Comparison of ENCODE assay signal across 10 mouse cellular contexts in genomic region chr8:117097564-117098191, GRCm38 (mm10). TPM values are rescaled to one million over a fixed set of nuclear protein-coding genes. Genes with fewer than 3 reads are reported as not detected.
DNase-seq lines count a peak whose midpoint lies in the region; ATAC-seq lines count a peak whose summit lies in the region.
"Had no signal": no experiment of that assay in that cellular context is flagged by ENCODE, and none has a peak within 500 bp of the region (broad histone marks: within the 10 kb centered on the region; RNA-seq: fewer than 3 reads in every experiment).

No protein-coding gene starts in this region.

- H3K27me3 ChIP-seq in kidney, embryonic 14.5 days (ENCODE audit: control insufficient read depth, insufficient read depth, low read length): no peaks in the 10 kb centered on the region
- no peaks in the 10 kb centered on the region for H3K27me3 ChIP-seq in embryonic facial prominence, embryonic 10.5 days (replicated peaks; ENCODE audit: low read depth, poor library complexity, severe bottlenecking)
- 0 out of 2 replicates have a peak, but pooled peaks cover 5% of the 10 kb centered on the region for H3K27me3 ChIP-seq in kidney, embryonic 15.5 days

- H3K4me1 ChIP-seq in kidney, embryonic 14.5 days (ENCODE audit: control insufficient read depth, insufficient read depth, low read length): 0 out of 2 replicates have a peak, but pooled peaks cover 3% of the 10 kb centered on the region
- H3K4me1 ChIP-seq in embryonic facial prominence, embryonic 10.5 days: peaks cover 23% of the 10 kb centered on the region
- peaks cover 18% of the 10 kb centered on the region for H3K4me1 ChIP-seq in kidney, embryonic 15.5 days

- no peak overlapping the region for H3K27ac ChIP-seq in kidney, embryonic 14.5 days (ENCODE audit: low read depth, low read length)
- H3K27ac ChIP-seq in embryonic facial prominence, embryonic 10.5 days (replicated peaks): no peak overlapping the region
- H3K27ac ChIP-seq in kidney, embryonic 15.5 days: no peak overlapping the region

- DNase-seq in kidney, adult 18-20 months: no peak
- DNase-seq in R1 (ENCODE audit: low read depth, low spot score): peak; percentile 17
- DNase-seq in embryonic facial prominence, embryonic 10.5 days (ENCODE audit: low spot score): peak; percentile 26
- DNase-seq in mesoderm, embryonic 11.5 days (ENCODE audit: low read depth, low spot score): peak; percentile 35
- no peak for DNase-seq in heart, postnatal 14 days
- DNase-seq: gastrocnemius, postnatal 14 days had no signal

- WGBS in kidney, embryonic 14.5 days: 43% methylated on average over 11 of the region's 11 CpGs
- WGBS in embryonic facial prominence, embryonic 10.5 days: 70% methylated on average over 11 of the region's 11 CpGs
- 34% methylated on average over 11 of the region's 11 CpGs for WGBS in kidney, embryonic 15.5 days

- ATAC-seq in kidney, embryonic 14.5 days (ENCODE audit: low FRiP score, low TSS enrichment): 0 out of 2 replicates have a peak, but pooled peaks have one; percentile 52
- no peak for ATAC-seq in megakaryocyte progenitor cell, adult 5-6 weeks (replicated peaks; ENCODE audit: poor library complexity)
- no peak for ATAC-seq in kidney, embryonic 15.5 days (replicated peaks; ENCODE audit: low FRiP score)

- H3K9ac ChIP-seq in kidney, embryonic 14.5 days (ENCODE audit: low read depth, low read length): no peak overlapping the region
- H3K9ac ChIP-seq in kidney, embryonic 15.5 days: no peak overlapping the region

- H3K9me3 ChIP-seq in kidney, embryonic 14.5 days (ENCODE audit: control insufficient read depth, low read length): 0 out of 2 replicates have a peak, but pooled peaks cover 3% of the 10 kb centered on the region
- no peaks in the 10 kb centered on the region for H3K9me3 ChIP-seq in embryonic facial prominence, embryonic 10.5 days
- peaks cover 7% of the 10 kb centered on the region for H3K9me3 ChIP-seq in kidney, embryonic 15.5 days (replicated peaks)

- intact Hi-C loops in heart, postnatal 14 days (cut with DNase I): no loop called here

- no peaks in the 10 kb centered on the region for H3K36me3 ChIP-seq in kidney, embryonic 14.5 days (ENCODE audit: control insufficient read depth, insufficient read depth, low read length)
- no peaks in the 10 kb centered on the region for H3K36me3 ChIP-seq in embryonic facial prominence, embryonic 10.5 days (replicated peaks)
- H3K36me3 ChIP-seq in kidney, embryonic 15.5 days: no peaks in the 10 kb centered on the region

- H3K4me3 ChIP-seq in kidney, embryonic 14.5 days (ENCODE audit: low read length): no peak overlapping the region
- H3K4me3 ChIP-seq in embryonic facial prominence, embryonic 10.5 days: no peak overlapping the region
- H3K4me3 ChIP-seq in kidney, embryonic 15.5 days (replicated peaks): no peak overlapping the region
- H3K4me3 ChIP-seq: megakaryocyte, embryonic 14.5 days had no signal

- H3K4me2 ChIP-seq in kidney, embryonic 14.5 days (replicated peaks; ENCODE audit: low read depth, low read length): no peak overlapping the region
- H3K4me2 ChIP-seq in kidney, embryonic 15.5 days: no peak overlapping the region

RNA-seq across cellular contexts. Expression of gene Bco1, which starts 2.0 kb away (rescaled TPM):
- polyA plus RNA-seq in kidney, embryonic 14.5 days (2014; fragmentation: Nextera tagmentation; extraction: Ambion mirVana): 0.19 and 0.38 TPM in 2 replicates
- 0.22 and 0.33 TPM in 2 replicates for polyA plus RNA-seq in embryonic facial prominence, embryonic 10.5 days (2016; fragmentation: Nextera tagmentation; extraction: Ambion mirVana)
- 0.61 and 0.62 TPM in 2 replicates for total RNA-seq in megakaryocyte progenitor cell, adult 5-6 weeks (2015)
- 0.54 and 0.95 TPM in 2 replicates for total RNA-seq in megakaryocyte progenitor cell, adult 5-6 weeks (2017)
- not detected for total RNA-seq in heart, postnatal 14 days (2021)
- 0.33 and 0.36 TPM in 2 replicates for polyA plus RNA-seq in kidney, embryonic 15.5 days (2015; fragmentation: Nextera tagmentation; extraction: Ambion mirVana)

RNA-seq across cellular contexts. Expression of gene Pkd1l2, which starts 15.4 kb away (rescaled TPM):
- not detected in 2 replicates for polyA plus RNA-seq in kidney, embryonic 14.5 days (2014; fragmentation: Nextera tagmentation; extraction: Ambion mirVana)
- polyA plus RNA-seq in embryonic facial prominence, embryonic 10.5 days (2016; fragmentation: Nextera tagmentation; extraction: Ambion mirVana): not detected in 2 replicates
- total RNA-seq in megakaryocyte progenitor cell, adult 5-6 weeks (2015): 0.07 and 0.39 TPM in 2 replicates
- total RNA-seq in megakaryocyte progenitor cell, adult 5-6 weeks (2017): 0.17 TPM in 2 replicates
- total RNA-seq in heart, postnatal 14 days (2021): not detected
- polyA plus RNA-seq in kidney, embryonic 15.5 days (2015; fragmentation: Nextera tagmentation; extraction: Ambion mirVana): 0.05 and 0.10 TPM in 2 replicates

Comparison
In these comparisons a context has a peak if more than half of its experiments do, and no peak if none do; other contexts are left out.
1. DNase-seq: peak in R1 (single experiment), embryonic facial prominence, embryonic 10.5 days (single experiment) and mesoderm, embryonic 11.5 days (single experiment); none in kidney, adult 18-20 months (single experiment) and heart, postnatal 14 days (0 of 2).